Comparison of ENCODE assay signal across 7 mouse cellular contexts in genomic region chr13:99344599-99345575, GRCm38 (mm10). TPM values are rescaled to one million over a fixed set of nuclear protein-coding genes. Genes with fewer than 3 reads are reported as not detected.
DNase-seq lines count a peak whose midpoint lies in the region; ATAC-seq lines count a peak whose summit lies in the region.

Ptcd2 (minus strand) TSS chr13:99344705.
Mrps27 (plus strand) TSS chr13:99344786.

- H3K27me3 ChIP-seq in intestine, embryonic 15.5 days (replicated peaks), result no peaks in the 10 kb centered on the region
- no peaks in the 10 kb centered on the region for H3K27me3 ChIP-seq in midbrain, embryonic 10.5 days (ENCODE audit: low read depth, poor library complexity, severe bottlenecking)

- H3K9me3 ChIP-seq in intestine, embryonic 15.5 days, result no peaks in the 10 kb centered on the region
- H3K9me3 ChIP-seq in midbrain, embryonic 10.5 days (replicated peaks), result no peaks in the 10 kb centered on the region

- peaks cover 18% of the 10 kb centered on the region for H3K36me3 ChIP-seq in intestine, embryonic 15.5 days
- H3K36me3 ChIP-seq in midbrain, embryonic 10.5 days, result peaks cover 61% of the 10 kb centered on the region

- ATAC-seq in intestine, embryonic 15.5 days, result peak; percentile 99

- H3K27ac ChIP-seq in intestine, embryonic 15.5 days, result peak within 1 kb of the TSS; percentile 88
- peak within 1 kb of the TSS; percentile 95 for H3K27ac ChIP-seq in midbrain, embryonic 10.5 days (replicated peaks)

- intact Hi-C loops in gastrocnemius, postnatal 36 days (cut with DNase I), result no loop called here
- intact Hi-C loops in left cerebral cortex, postnatal 25 days (cut with DNase I), result no loop called here

- 0 out of 2 replicates have a peak, but pooled peaks cover 4% of the 10 kb centered on the region for H3K4me1 ChIP-seq in intestine, embryonic 15.5 days (replicated peaks)
- H3K4me1 ChIP-seq in midbrain, embryonic 10.5 days, result peaks cover 20% of the 10 kb centered on the region

- DNase-seq in adrenal gland, adult 2 months, result peak; percentile 99
- DNase-seq in embryo, embryonic 11.5 days (ENCODE audit: low read depth, low spot score), result peak; percentile 90
- peak; percentile 94 to 97 for DNase-seq in gastrocnemius, postnatal 36 days
- peak; percentile 98 to 99 for DNase-seq in left cerebral cortex, postnatal 25 days (ENCODE audit: low spot score in 2 of 2)
- peak; percentile 97 for DNase-seq in midbrain, embryonic 10.5 days (ENCODE audit: low spot score)
- peak; percentile 97 for DNase-seq in right cerebral cortex, postnatal 4 days

- H3K4me3 ChIP-seq in intestine, embryonic 15.5 days (replicated peaks), result peak within 1 kb of the TSS; percentile 87
- H3K4me3 ChIP-seq in midbrain, embryonic 10.5 days, result peak within 1 kb of the TSS; percentile 90

- H3K9ac ChIP-seq in intestine, embryonic 15.5 days, result peak within 1 kb of the TSS; percentile 90

- WGBS in intestine, embryonic 15.5 days, result 2% methylated on average over 39 of the region's 39 CpGs
- WGBS in midbrain, embryonic 10.5 days, result 3% methylated on average over 39 of the region's 39 CpGs

- H3K4me2 ChIP-seq in intestine, embryonic 15.5 days (replicated peaks), result peak within 1 kb of the TSS; percentile 67

RNA-seq across cellular contexts. Expression of gene Ptcd2, which starts in this region (rescaled TPM):
- total RNA-seq in adrenal gland, adult 2 months (2021), result 10 to 100 TPM; 30.8 to 39.7 TPM
- 10.0 and 15.0 TPM in 2 replicates for polyA plus RNA-seq in adrenal gland, adult 2 months (2012; rRNA removed)
- 10 to 100 TPM; 22.3 to 28.2 TPM for total RNA-seq in gastrocnemius, postnatal 36 days (2021)
- 54.8 and 62.3 TPM in 2 replicates for polyA plus RNA-seq in intestine, embryonic 15.5 days (2015; fragmentation: Nextera tagmentation; extraction: Ambion mirVana)
- 10 to 100 TPM; 35.6 to 35.7 TPM for total RNA-seq in left cerebral cortex, postnatal 25 days (2021)
- polyA plus RNA-seq in midbrain, embryonic 10.5 days (2016; fragmentation: Nextera tagmentation; extraction: Ambion mirVana), result 53.2 and 54.4 TPM in 2 replicates

RNA-seq across cellular contexts. Expression of gene Mrps27, which starts in this region (rescaled TPM):
- total RNA-seq in adrenal gland, adult 2 months (2021), result 10 to 100 TPM; 45.6 to 54.2 TPM
- 13.8 and 20.6 TPM in 2 replicates for polyA plus RNA-seq in adrenal gland, adult 2 months (2012; rRNA removed)
- total RNA-seq in gastrocnemius, postnatal 36 days (2021), result 10 to 100 TPM; 27.4 to 28.4 TPM
- 71.4 and 72.2 TPM in 2 replicates for polyA plus RNA-seq in intestine, embryonic 15.5 days (2015; fragmentation: Nextera tagmentation; extraction: Ambion mirVana)
- 10 to 100 TPM; 28.1 to 29.3 TPM for total RNA-seq in left cerebral cortex, postnatal 25 days (2021)
- polyA plus RNA-seq in midbrain, embryonic 10.5 days (2016; fragmentation: Nextera tagmentation; extraction: Ambion mirVana), result 73.9 and 79.9 TPM in 2 replicates

Comparison
In these comparisons a context has a peak if more than half of its experiments do, and no peak if none do; other contexts are left out.
1. Peak in every context shown above with its lines: DNase-seq, ATAC-seq, H3K4me3 ChIP-seq and H3K27ac ChIP-seq.